Mouse (Mus musculus) adrenal gland, postnatal 4 days (tissue): ENCODE data around the gene AF067063. TPM values are rescaled to one million over a fixed set of nuclear protein-coding genes. Genes with fewer than 3 reads are reported as not detected.

Experiments used
- total RNA-seq, 2 experiments: library from RNA; stranded (reverse); gene quantifications; 2 replicates each; pipeline ENCODE4 v1.2.3; 2021

AF067063 gene
- total RNA-seq, 2 experiments from 2014 or later, result not detected

Other genes starting within 250 kb of the AF067063 start
- gene Ccl28, start 206.4 kb downstream of the AF067063 start, total RNA-seq, result 1 to 10 TPM in 1 of 2 experiments, under 1 TPM in 1; 0.67 to 1.1 TPM
- gene Hmgcs1, start 139.8 kb downstream of the AF067063 start, total RNA-seq, result 100 to 1,000 TPM; 211 to 213 TPM
- gene Nim1k, start 74.3 kb downstream of the AF067063 start, total RNA-seq, result 1 to 10 TPM; 3.9 to 4.4 TPM
- gene Zfp131, start 39.3 kb downstream of the AF067063 start, total RNA-seq, result 10 to 100 TPM; 39.1 to 41.9 TPM
- not detected for gene D13Ertd608e, start 5.8 kb upstream of the AF067063 start, total RNA-seq
- not detected for gene Tcstv1, start 64.6 kb upstream of the AF067063 start, total RNA-seq
- gene Gm21761, start 99.1 kb upstream of the AF067063 start, total RNA-seq, result not detected
- gene B020031M17Rik, start 120.6 kb upstream of the AF067063 start, total RNA-seq, result not detected
- not detected for gene Gm36079, start 196.8 kb upstream of the AF067063 start, total RNA-seq
- under 1 TPM; 0.28 to 0.34 TPM for gene Gm21188, start 222.0 kb upstream of the AF067063 start, total RNA-seq